ENCODE assay signal across 16 mouse cellular contexts in the genomic region with DNA sequence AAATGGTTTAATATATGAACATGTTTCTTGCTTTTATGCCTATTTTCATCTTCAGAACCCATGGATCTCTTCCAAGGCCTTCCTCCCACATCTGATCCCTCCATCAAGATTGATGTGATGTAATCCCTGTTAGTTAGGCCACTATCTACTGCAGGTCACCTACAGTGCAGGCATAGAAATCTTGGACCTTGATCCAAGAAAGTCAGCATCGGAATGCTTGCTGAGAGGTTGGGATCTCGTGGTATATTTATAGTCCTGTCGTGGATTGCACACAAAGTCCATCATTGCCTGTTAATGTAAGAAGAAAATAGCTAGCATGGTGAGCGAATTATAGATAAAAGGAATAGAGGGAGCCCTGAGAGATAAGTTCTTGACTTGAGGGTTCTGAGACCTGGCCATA.
"Had no signal": no experiment of that assay in that cellular context is flagged by ENCODE, and none has a peak within 500 bp of the region (broad histone marks: within the 10 kb centered on the region; RNA-seq: fewer than 3 reads in every experiment).

No protein-coding gene starts in this region.

- H3K27ac ChIP-seq: neural tube, embryonic 13.5 days; neural tube, embryonic 15.5 days; stomach, embryonic 15.5 days; stomach, postnatal 0 days had no signal

- H3K36me3 ChIP-seq: neural tube, embryonic 13.5 days; neural tube, embryonic 15.5 days; stomach, embryonic 15.5 days had no signal

- H3K4me1 ChIP-seq: neural tube, embryonic 13.5 days; neural tube, embryonic 15.5 days; stomach, embryonic 15.5 days had no signal

- H3K27me3 ChIP-seq: neural tube, embryonic 13.5 days; neural tube, embryonic 15.5 days; stomach, embryonic 15.5 days had no signal

- H3K4me3 ChIP-seq: neural tube, embryonic 13.5 days; neural tube, embryonic 15.5 days; stomach, embryonic 15.5 days had no signal

- DNase-seq: retina, postnatal 1 day; right cerebral cortex, adult 18-20 months; right cerebral cortex, postnatal 14 days; right cerebral cortex, postnatal 25 days; right cerebral cortex, postnatal 4 days; spleen, adult 18-20 months; thymus, adult 18-20 months; thymus, adult 2 months; thymus, postnatal 14 days; thymus, postnatal 25 days; thymus, postnatal 36 days; thymus, postnatal 4 days had no signal

- H3K9me3 ChIP-seq: neural tube, embryonic 13.5 days; neural tube, embryonic 15.5 days; stomach, embryonic 15.5 days had no signal

- H3K4me2 ChIP-seq: neural tube, embryonic 13.5 days; neural tube, embryonic 15.5 days; stomach, embryonic 15.5 days had no signal

- H3K9ac ChIP-seq: neural tube, embryonic 13.5 days; neural tube, embryonic 15.5 days; stomach, embryonic 15.5 days had no signal
